Comparison of ENCODE assay signal across 18 mouse cellular contexts in the genomic region with DNA sequence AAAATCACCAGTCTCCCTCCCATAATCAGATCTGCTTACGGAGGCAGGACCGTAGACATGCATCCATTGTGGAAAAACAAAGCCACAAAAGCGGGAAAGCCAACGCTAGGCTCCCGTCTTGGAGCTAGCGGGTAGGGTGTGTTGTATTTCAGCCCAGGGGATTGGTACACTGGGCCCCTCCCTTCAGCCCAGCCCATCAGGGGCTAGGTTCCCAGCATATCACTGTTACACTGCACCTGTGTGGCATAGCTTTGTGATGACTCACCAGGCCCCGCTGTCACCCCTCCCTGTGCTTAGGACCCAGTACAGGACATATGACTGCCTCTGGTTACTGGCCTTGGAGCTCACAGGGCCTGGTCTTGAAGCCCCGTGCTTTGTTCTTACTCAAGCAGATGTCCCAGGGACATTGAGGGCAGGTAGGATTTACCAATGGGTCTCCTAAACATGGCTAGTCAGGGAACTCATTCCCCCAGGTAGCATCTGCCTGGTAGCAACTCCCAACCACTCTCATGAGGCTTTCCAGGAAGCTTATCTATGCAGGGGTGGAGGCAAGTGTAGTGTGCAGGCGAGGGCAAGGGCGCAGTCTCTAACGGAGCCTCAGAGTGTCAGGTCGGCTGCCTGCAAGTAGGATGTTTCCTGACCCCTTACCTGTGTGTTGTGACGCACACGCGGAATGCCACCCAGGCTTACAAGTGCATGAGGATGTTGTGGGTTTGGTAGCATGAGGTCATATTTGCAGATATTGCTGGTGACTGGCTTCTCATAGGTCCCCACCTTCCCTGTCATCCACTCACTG.
A peak's percentile ranks its signal among the peaks of the same experiment; 100 is the strongest.
DNase-seq lines count a peak whose midpoint lies in the region; ATAC-seq lines count a peak whose summit lies in the region.
"Had no signal": no experiment of that assay in that cellular context is flagged by ENCODE, and none has a peak within 500 bp of the region (broad histone marks: within the 10 kb centered on the region; RNA-seq: fewer than 3 reads in every experiment).

No protein-coding gene starts in this region.

- no peak overlapping the region for H3K9ac ChIP-seq in kidney, embryonic 14.5 days (ENCODE audit: low read depth, low read length)
- H3K9ac ChIP-seq in limb, embryonic 13.5 days = no peak overlapping the region
- H3K9ac ChIP-seq: forebrain, embryonic 12.5 days; hindbrain, embryonic 13.5 days; liver, embryonic 12.5 days; midbrain, embryonic 12.5 days had no signal

- H3K4me2 ChIP-seq in kidney, embryonic 14.5 days (replicated peaks; ENCODE audit: low read depth, low read length) = no peak overlapping the region
- H3K4me2 ChIP-seq in limb, embryonic 13.5 days (replicated peaks) = no peak overlapping the region
- H3K4me2 ChIP-seq: forebrain, embryonic 12.5 days; hindbrain, embryonic 13.5 days; liver, embryonic 12.5 days; midbrain, embryonic 12.5 days had no signal

- no peak overlapping the region for H3K4me3 ChIP-seq in kidney, embryonic 14.5 days (ENCODE audit: low read length)
- no peak overlapping the region for H3K4me3 ChIP-seq in embryonic facial prominence, embryonic 10.5 days
- no peak overlapping the region for H3K4me3 ChIP-seq in limb, embryonic 13.5 days
- H3K4me3 ChIP-seq: forebrain, embryonic 12.5 days; hindbrain, embryonic 13.5 days; liver, embryonic 12.5 days; midbrain, embryonic 12.5 days had no signal

- DNase-seq in kidney, postnatal 25 days = no peak
- peak; percentile 17 for DNase-seq in ES-CJ7 (ENCODE audit: low read depth, low spot score)
- DNase-seq in embryonic facial prominence, embryonic 10.5 days (ENCODE audit: low spot score) = peak; percentile 21
- DNase-seq in right cerebral cortex, postnatal 25 days = no peak
- no peak for DNase-seq in cerebellum, adult 9-11 months
- no peak for DNase-seq in adrenal gland, adult (ENCODE audit: inconsistent age in 2 of 2, low spot score in 1 of 2)
- DNase-seq: adrenal gland, postnatal 36 days; cerebellum, postnatal 14 days; heart, adult 18-20 months; kidney, adult 8-10 months; thymus, postnatal 14 days had no signal

- H3K27me3 ChIP-seq in kidney, embryonic 14.5 days (ENCODE audit: control insufficient read depth, insufficient read depth, low read length) = no peaks in the 10 kb centered on the region
- no peaks in the 10 kb centered on the region for H3K27me3 ChIP-seq in embryonic facial prominence, embryonic 10.5 days (replicated peaks; ENCODE audit: low read depth, poor library complexity, severe bottlenecking)
- H3K27me3 ChIP-seq in limb, embryonic 13.5 days = no peaks in the 10 kb centered on the region; the same call in 1 of the 2 replicates
- H3K27me3 ChIP-seq: forebrain, embryonic 12.5 days; hindbrain, embryonic 13.5 days; liver, embryonic 12.5 days; midbrain, embryonic 12.5 days had no signal

- peak; percentile 68 for ATAC-seq in kidney, embryonic 14.5 days (ENCODE audit: low FRiP score, low TSS enrichment)
- ATAC-seq in limb, embryonic 13.5 days (ENCODE audit: low FRiP score, low read depth) = peak; percentile 85
- ATAC-seq: liver, embryonic 12.5 days had no signal

- no peaks in the 10 kb centered on the region for H3K4me1 ChIP-seq in kidney, embryonic 14.5 days (ENCODE audit: control insufficient read depth, insufficient read depth, low read length)
- 0 out of 2 replicates have a peak, but pooled peaks cover 8% of the 10 kb centered on the region for H3K4me1 ChIP-seq in embryonic facial prominence, embryonic 10.5 days
- H3K4me1 ChIP-seq in limb, embryonic 13.5 days = no peaks in the 10 kb centered on the region
- H3K4me1 ChIP-seq: forebrain, embryonic 12.5 days; hindbrain, embryonic 13.5 days; liver, embryonic 12.5 days; midbrain, embryonic 12.5 days had no signal

- H3K27ac ChIP-seq in kidney, embryonic 14.5 days (ENCODE audit: low read depth, low read length) = no peak overlapping the region
- H3K27ac ChIP-seq in embryonic facial prominence, embryonic 10.5 days (replicated peaks) = 0 out of 2 replicates have a peak overlapping the region, but pooled peaks have one; percentile 35
- H3K27ac ChIP-seq in limb, embryonic 13.5 days = no peak overlapping the region
- H3K27ac ChIP-seq: forebrain, embryonic 12.5 days; hindbrain, embryonic 13.5 days; liver, embryonic 12.5 days; midbrain, embryonic 12.5 days had no signal

- no peaks in the 10 kb centered on the region for H3K9me3 ChIP-seq in kidney, embryonic 14.5 days (ENCODE audit: control insufficient read depth, low read length)
- no peaks in the 10 kb centered on the region for H3K9me3 ChIP-seq in embryonic facial prominence, embryonic 10.5 days
- H3K9me3 ChIP-seq in limb, embryonic 13.5 days = no peaks in the 10 kb centered on the region
- H3K9me3 ChIP-seq: forebrain, embryonic 12.5 days; hindbrain, embryonic 13.5 days; liver, embryonic 12.5 days; midbrain, embryonic 12.5 days had no signal

- no peaks in the 10 kb centered on the region for H3K36me3 ChIP-seq in kidney, embryonic 14.5 days (ENCODE audit: control insufficient read depth, insufficient read depth, low read length)
- H3K36me3 ChIP-seq in embryonic facial prominence, embryonic 10.5 days (replicated peaks) = no peaks in the 10 kb centered on the region
- H3K36me3 ChIP-seq in limb, embryonic 13.5 days = no peaks in the 10 kb centered on the region
- H3K36me3 ChIP-seq: forebrain, embryonic 12.5 days; G1E; hindbrain, embryonic 13.5 days; liver, embryonic 12.5 days; midbrain, embryonic 12.5 days had no signal

- 74% methylated on average over 15 of the region's 15 CpGs for whole genome bisulfite sequencing in kidney, embryonic 14.5 days
- WGBS in embryonic facial prominence, embryonic 10.5 days = 83% methylated on average over 15 of the region's 15 CpGs
- 86% methylated on average over 15 of the region's 15 CpGs for WGBS in limb, embryonic 13.5 days

Comparison
In these comparisons a context has a peak if more than half of its experiments do, and no peak if none do; other contexts are left out.
1. DNase-seq: peak in ES-CJ7 (single experiment) and embryonic facial prominence, embryonic 10.5 days (single experiment); none in kidney, postnatal 25 days (0 of 2), right cerebral cortex, postnatal 25 days (single experiment), cerebellum, adult 9-11 months (single experiment) and adrenal gland, adult (0 of 2).